Mouse (Mus musculus) embryonic fibroblast, embryonic 13.5 days (primary cell): ENCODE results near the gene Anks1b. TPM values are rescaled to one million over a fixed set of nuclear protein-coding genes. Genes with fewer than 3 reads are reported as not detected.

Source experiments
- H3K27ac ChIP-seq: 2 replicates; pipeline ENCODE4 v1.5.1; 2012; ENCODE audit warnings: low read length, control low read depth, inconsistent platforms; ENCODE audit not compliant: insufficient read depth
- H3K4me1 ChIP-seq: 2 replicates; pipeline ENCODE4 v1.6.1; 2011; ENCODE audit warnings: low read length; ENCODE audit not compliant: control insufficient read depth, insufficient read depth
- H3K4me3 ChIP-seq: 2 replicates; pipeline ENCODE4 v1.5.1; 2011; ENCODE audit warnings: mild to moderate bottlenecking, control low read depth, low read length; ENCODE audit not compliant: insufficient read depth
- CTCF ChIP-seq: IDR thresholded peaks from 2 replicates; pipeline ENCODE4 v1.5.1; 2011; ENCODE audit warnings: mild to moderate bottlenecking, control low read depth, low read length, moderate library complexity, borderline replicate concordance; ENCODE audit not compliant: insufficient read depth
- POLR2A ChIP-seq: IDR thresholded peaks from 2 replicates; pipeline ENCODE4 v1.6.1; 2011; ENCODE audit warnings: low read depth, mild to moderate bottlenecking, control low read depth, low read length, moderate library complexity
- polyA plus RNA-seq: library from polyadenylated mRNA; stranded (reverse); fragments of >200 nt; gene quantifications from 2 replicates; pipeline ENCODE4 v1.2.4, GENCODE M21; 2011; ENCODE audit warnings: low read depth; ENCODE audit not compliant: missing spikeins, insufficient read length

Anks1b gene
- polyA plus RNA-seq, 1 experiment, result 6.3 TPM

- Histone ChIP-seq H3K4me3 (no peak overlapping the region), H3K4me1 (no peaks in the 10 kb centered on the region), H3K27ac (no peak overlapping the region)
- TF ChIP-seq POLR2A (no peak), CTCF (no peak)
Observed at GRCm38 (mm10) chr10:90258944-90259714, 385.8 kb downstream of the Anks1b start.

GRCm38 (mm10) chr10:90271321-90271720, 398.0 kb downstream of the Anks1b start:
- Histone ChIP-seq H3K4me1 (no peaks in the 10 kb centered on the region), H3K27ac (no peak overlapping the region), H3K4me3 (no peak overlapping the region)
- TF ChIP-seq CTCF (no peak), POLR2A (no peak)

GRCm38 (mm10) chr10:90273311-90273710, 400.0 kb downstream of the Anks1b start:
- Histone ChIP-seq H3K4me1 (no peaks in the 10 kb centered on the region), H3K27ac (no peak overlapping the region), H3K4me3 (no peak overlapping the region)
- TF ChIP-seq CTCF (no peak), POLR2A (no peak)

- no peak overlapping the region for H3K27ac ChIP-seq
- H3K4me3 ChIP-seq, result no peak overlapping the region
- H3K4me1 ChIP-seq, result no peaks in the 10 kb centered on the region
- TF ChIP-seq POLR2A (no peak), CTCF (no peak)
Observed at GRCm38 (mm10) chr10:90286589-90286988, 413.3 kb downstream of the Anks1b start.

- Histone ChIP-seq H3K4me3 (no peak overlapping the region), H3K27ac (no peak overlapping the region), H3K4me1 (no peaks in the 10 kb centered on the region)
- TF ChIP-seq CTCF (no peak), POLR2A (no peak)
Observed at GRCm38 (mm10) chr10:90303249-90303648, 429.9 kb downstream of the Anks1b start.

- TF ChIP-seq POLR2A, result no peak
- TF ChIP-seq CTCF, result no peak
- no peaks in the 10 kb centered on the region for H3K4me1 ChIP-seq
- H3K4me3 ChIP-seq, result no peak overlapping the region
- no peak overlapping the region for H3K27ac ChIP-seq
Observed at GRCm38 (mm10) chr10:90306156-90306555, 432.8 kb downstream of the Anks1b start.

GRCm38 (mm10) chr10:90307931-90308555, 434.7 kb downstream of the Anks1b start:
- H3K4me1 ChIP-seq, result no peaks in the 10 kb centered on the region
- no peak for TF ChIP-seq POLR2A
- TF ChIP-seq CTCF, result no peak
- no peak overlapping the region for H3K27ac ChIP-seq
- H3K4me3 ChIP-seq, result no peak overlapping the region

- no peaks in the 10 kb centered on the region for H3K4me1 ChIP-seq
- TF ChIP-seq CTCF, result no peak
- no peak for TF ChIP-seq POLR2A
Observed at GRCm38 (mm10) chr10:90329781-90330180, 456.5 kb downstream of the Anks1b start.

GRCm38 (mm10) chr10:90345394-90345793, 472.1 kb downstream of the Anks1b start:
- TF ChIP-seq CTCF, result no peak
- TF ChIP-seq POLR2A, result no peak
- no peak overlapping the region for H3K27ac ChIP-seq
- H3K4me1 ChIP-seq, result no peaks in the 10 kb centered on the region
- H3K4me3 ChIP-seq, result no peak overlapping the region

More at GRCm38 (mm10) chr10:90329781-90330180, 456.5 kb downstream of the Anks1b start:
- Histone ChIP-seq H3K4me3 (no peak overlapping the region), H3K27ac (no peak overlapping the region)

- Histone ChIP-seq H3K4me1 (no peaks in the 10 kb centered on the region), H3K4me3 (no peak overlapping the region), H3K27ac (no peak overlapping the region)
- TF ChIP-seq POLR2A (no peak), CTCF (no peak)
Observed at GRCm38 (mm10) chr10:90356258-90356657, 482.9 kb downstream of the Anks1b start.
